Mouse (Mus musculus): ENCODE data around the gene Hoxa10.

DNA sequence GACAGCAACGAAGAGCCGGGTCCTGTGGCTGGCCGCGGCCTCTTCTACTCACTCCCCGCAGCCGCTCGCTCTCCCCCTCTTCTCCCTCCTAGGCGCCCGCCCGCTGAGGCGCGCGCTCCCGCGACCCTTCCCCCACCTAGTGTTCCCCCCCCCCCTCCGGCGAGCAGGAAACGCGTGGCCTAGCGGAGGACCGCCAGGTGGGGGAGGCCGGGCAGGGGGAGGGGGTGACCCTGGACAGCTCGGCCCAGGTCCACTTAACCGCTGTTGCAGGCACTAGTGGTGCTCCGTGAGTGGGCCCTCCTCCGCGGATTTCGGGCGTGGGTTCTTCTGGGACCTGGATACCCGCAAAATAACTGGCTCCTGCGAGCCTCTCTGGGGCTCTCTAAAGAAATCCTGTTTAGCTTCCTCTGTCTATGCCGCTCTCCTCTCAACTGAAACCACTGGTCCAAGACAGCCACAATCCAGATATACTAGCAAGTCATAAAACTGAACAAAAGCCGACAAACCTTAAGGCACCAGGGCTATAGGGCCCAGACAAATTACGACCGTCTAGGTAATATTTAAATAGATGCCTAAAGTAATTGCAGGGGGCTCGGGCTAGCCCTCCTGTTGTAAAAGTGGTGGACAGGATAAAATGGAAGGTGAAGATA is 10.0 kb downstream of the Hoxa10 start, which contains the start of gene Hoxa9:
- TF ChIP-seq CTCF (IDR thresholded peaks at IDR 0.05; ENCODE audit: insufficient read depth, low read depth, low read length) (no peak), POLR2A (IDR thresholded peaks at IDR 0.05; ENCODE audit: insufficient read depth, low read depth, low read length) (no peak)

All from olfactory bulb, adult 2 months (tissue).